Mouse (Mus musculus) CH12.LX (cell line): ENCODE measurements at regions not wholly inside any gene's neighbourhood (a gene's known extent, or its start where the extent isn't known, plus 50 kb on each side); places are given as distances from the start of the nearest gene placed in this dataset.

Experiments used
- DNase-seq: peaks from one replicate; pipeline ENCODE4 v3.0.0-alpha.2; 2013; ENCODE audit errors: extremely low read depth
- H3K27ac ChIP-seq: 2 replicates; pipeline ENCODE4 v1.5.1; 2012; ENCODE audit warnings: low read depth, mild to moderate bottlenecking, control low read depth, moderate library complexity; ENCODE audit not compliant: insufficient read depth
- H3K27me3 ChIP-seq: replicated peaks from 2 replicates; pipeline ENCODE3; 2012; ENCODE audit warnings: inconsistent platforms
- H3K36me3 ChIP-seq, 2 experiments: replicated peaks in 1 of 2; 2 replicates each; pipeline versions ENCODE3 to v1.6.1; 2012; ENCODE audit warnings: inconsistent platforms in 1 of 2, low read length in 1 of 2, mild to moderate bottlenecking in 1 of 2, mixed read lengths in 1 of 2, moderate library complexity in 1 of 2; ENCODE audit not compliant: control insufficient read depth in 1 of 2, insufficient read depth in 1 of 2
- H3K4me1 ChIP-seq, 2 experiments: 2 replicates each; pipeline ENCODE4 v1.6.1; 2012; ENCODE audit warnings: inconsistent platforms in 1 of 2, moderate library complexity in 1 of 2; ENCODE audit not compliant: insufficient read depth in 2 of 2, control insufficient read depth in 1 of 2
- H3K4me2 ChIP-seq: 2 replicates; pipeline ENCODE4 v1.6.1; 2012; ENCODE audit warnings: low read depth, mild to moderate bottlenecking, control low read depth; ENCODE audit not compliant: poor library complexity, insufficient read depth, severe bottlenecking
- H3K4me3 ChIP-seq, 3 experiments: fragments of 150-350 bp in 1 of 3; sonication (generic) in 1 of 3; replicated peaks in 1 of 3; 2 replicates each; pipeline versions ENCODE3 to v1.5.1; 2011 to 2012; ENCODE audit warnings: low read depth in 2 of 3, low read length in 2 of 3, mild to moderate bottlenecking in 2 of 3, moderate library complexity in 2 of 3, control low read depth in 1 of 3, improper control_type of control experiment in 1 of 3, inconsistent platforms in 1 of 3, mixed read lengths in 1 of 3; ENCODE audit not compliant: poor library complexity in 1 of 3
- H3K79me2 ChIP-seq: replicated peaks from 2 replicates; pipeline ENCODE4 v1.6.1; 2012; ENCODE audit warnings: mild to moderate bottlenecking, moderate library complexity; ENCODE audit not compliant: control insufficient read depth, poor library complexity, insufficient read depth, severe bottlenecking; ENCODE audit errors: extremely low read depth
- H3K9ac ChIP-seq: 2 replicates; pipeline ENCODE4 v1.6.1; 2012; ENCODE audit warnings: low read depth, mild to moderate bottlenecking, control low read depth, moderate library complexity; ENCODE audit not compliant: insufficient read depth
- H3K9me3 ChIP-seq: replicated peaks from 2 replicates; pipeline ENCODE3; 2012; ENCODE audit warnings: low read length, inconsistent platforms, mixed read lengths
- BHLHE40 ChIP-seq: IDR thresholded peaks from 2 replicates; pipeline ENCODE4 v1.6.1; 2011; ENCODE audit warnings: mild to moderate bottlenecking, low read depth, low read length, improper control_type of control experiment
- CHD1 ChIP-seq: IDR thresholded peaks from 2 replicates; pipeline ENCODE4 v1.6.1; 2012; ENCODE audit warnings: low read depth, low read length, improper control_type of control experiment, inconsistent platforms
- CHD2 ChIP-seq: IDR thresholded peaks from 2 replicates; pipeline ENCODE4 v1.6.1; 2011; ENCODE audit warnings: low read length, improper control_type of control experiment
- CTCF ChIP-seq, 2 experiments: IDR thresholded peaks in 1 of 2; conservative IDR thresholded peaks in 1 of 2; 2 replicates each; pipeline ENCODE4 v1.5.1; 2011 to 2012; ENCODE audit warnings: low read depth in 2 of 2, low read length in 2 of 2, improper control_type of control experiment in 1 of 2, inconsistent platforms in 1 of 2, mild to moderate bottlenecking in 1 of 2, moderate library complexity in 1 of 2
- E2F4 ChIP-seq: IDR thresholded peaks from 2 replicates; pipeline ENCODE4 v1.6.1; 2011; ENCODE audit warnings: low read depth, low read length, improper control_type of control experiment; ENCODE audit not compliant: insufficient replicate concordance
- ELF1 ChIP-seq: IDR thresholded peaks from 2 replicates; pipeline ENCODE4 v1.6.1; 2014; ENCODE audit warnings: low read depth, mild to moderate bottlenecking, inconsistent platforms, low read length, improper control_type of control experiment
- EP300 ChIP-seq: IDR thresholded peaks from 2 replicates; pipeline ENCODE4 v1.6.1; 2011; ENCODE audit warnings: low read length, improper control_type of control experiment
- ETS1 ChIP-seq: conservative IDR thresholded peaks from 2 replicates; pipeline ENCODE4 v1.6.1; 2012; ENCODE audit warnings: low read depth, mild to moderate bottlenecking, inconsistent platforms, low read length, improper control_type of control experiment, moderate library complexity
- HCFC1 ChIP-seq: IDR thresholded peaks from 2 replicates; pipeline ENCODE4 v1.6.1; 2012; ENCODE audit warnings: low read depth, mild to moderate bottlenecking, inconsistent platforms, low read length, improper control_type of control experiment
- IRF4 ChIP-seq: IDR thresholded peaks from 2 replicates; pipeline ENCODE4 v1.6.1; 2014; ENCODE audit warnings: low read depth, mild to moderate bottlenecking, inconsistent platforms, low read length, improper control_type of control experiment
- JUN ChIP-seq: IDR thresholded peaks from 2 replicates; pipeline ENCODE4 v1.6.1; 2011; ENCODE audit warnings: low read depth, mild to moderate bottlenecking, low read length, improper control_type of control experiment, moderate library complexity; ENCODE audit not compliant: insufficient read depth
- JUND ChIP-seq: conservative IDR thresholded peaks from 2 replicates; pipeline ENCODE4 v1.6.1; 2011; ENCODE audit warnings: low read depth, low read length, improper control_type of control experiment
- KAT2A ChIP-seq: IDR thresholded peaks from 2 replicates; pipeline ENCODE4 v1.6.1; 2012; ENCODE audit warnings: low read length, improper control_type of control experiment, inconsistent platforms; ENCODE audit not compliant: insufficient replicate concordance
- MAX ChIP-seq: IDR thresholded peaks from 2 replicates; pipeline ENCODE4 v1.6.1; 2011; ENCODE audit warnings: low read length, improper control_type of control experiment
- MEF2A ChIP-seq: IDR thresholded peaks from 2 replicates; pipeline ENCODE4 v1.6.1; 2014; ENCODE audit warnings: low read depth, mild to moderate bottlenecking, inconsistent platforms, low read length, improper control_type of control experiment, borderline replicate concordance
- MXI1 ChIP-seq: IDR thresholded peaks from 2 replicates; pipeline ENCODE4 v1.6.1; 2011; ENCODE audit warnings: mild to moderate bottlenecking, low read depth, low read length, improper control_type of control experiment
- MYC ChIP-seq: IDR thresholded peaks from 2 replicates; pipeline ENCODE4 v1.6.1; 2011; ENCODE audit warnings: low read depth, mild to moderate bottlenecking, improper control_type of control experiment, low read length
- NRF1 ChIP-seq: IDR thresholded peaks from 2 replicates; pipeline ENCODE4 v1.6.1; 2014; ENCODE audit warnings: low read depth, mild to moderate bottlenecking, inconsistent platforms, low read length, improper control_type of control experiment, moderate library complexity
- RAD21 ChIP-seq: IDR thresholded peaks from 2 replicates; pipeline ENCODE4 v1.6.1; 2011; ENCODE audit warnings: low read depth, mild to moderate bottlenecking, low read length, improper control_type of control experiment, moderate library complexity
- SMC3 ChIP-seq: IDR thresholded peaks from 2 replicates; pipeline ENCODE4 v1.6.1; 2011; ENCODE audit warnings: low read depth, low read length, improper control_type of control experiment
- TCF12 ChIP-seq: IDR thresholded peaks from 2 replicates; pipeline ENCODE4 v1.6.1; 2014; ENCODE audit warnings: low read depth, mild to moderate bottlenecking, inconsistent platforms, low read length, improper control_type of control experiment
- USF2 ChIP-seq: conservative IDR thresholded peaks from 2 replicates; pipeline ENCODE4 v1.6.1; 2011; ENCODE audit warnings: low read depth, low read length, improper control_type of control experiment
- ZKSCAN1 ChIP-seq: IDR thresholded peaks from 2 replicates; pipeline ENCODE4 v1.6.1; 2012; ENCODE audit warnings: low read depth, inconsistent platforms, low read length, improper control_type of control experiment, borderline replicate concordance
- ZMIZ1 ChIP-seq: IDR thresholded peaks from 2 replicates; pipeline ENCODE4 v1.6.1; 2012; ENCODE audit warnings: low read depth, mild to moderate bottlenecking, inconsistent platforms, low read length, improper control_type of control experiment
- dilution Hi-C: fragments of 300-500 bp; cut with MboI; formaldehyde crosslinking; loops from 2 replicates; pipeline ENCODE4 v1.14.3; 2020; ENCODE audit warnings: low sequenced_read_pairs; ENCODE audit not compliant: extremely low pct_unique_long_range_greater_than_20kb, extremely low pct_ligation_motif_present
- in situ Hi-C: fragments of 300-500 bp; cut with MboI; formaldehyde crosslinking; loops from 3 replicates; pipeline ENCODE4 v1.14.3; 2019; ENCODE audit warnings: low sequenced_read_pairs, low pct_ligation_motif_present, low pct_unique_long_range_greater_than_20kb, mixed read lengths

- no peak overlapping the region for H3K4me3 ChIP-seq
- H3K27ac ChIP-seq, result no peak overlapping the region
- H3K9ac ChIP-seq, result no peak overlapping the region
- H3K4me2 ChIP-seq, result no peak overlapping the region
- dilution Hi-C loops, result no loop called here
- no peak for DNase-seq
- no peaks in the 10 kb centered on the region for H3K79me2 ChIP-seq
- peaks cover 19% of the 10 kb centered on the region for H3K9me3 ChIP-seq
- no peak for TF ChIP-seq SMC3
- no peak for TF ChIP-seq IRF4
- TF ChIP-seq ELF1, result no peak
- TF ChIP-seq JUN, result no peak
- no peak for TF ChIP-seq ETS1
- TF ChIP-seq RAD21, result no peak
- TF ChIP-seq HCFC1, result no peak
- no peak for TF ChIP-seq USF2
- in situ Hi-C loops, result no loop called here
- no peaks in the 10 kb centered on the region for H3K36me3 ChIP-seq
- no peaks in the 10 kb centered on the region for H3K27me3 ChIP-seq
- no peaks in the 10 kb centered on the region for H3K4me1 ChIP-seq
These were observed 242.3 kb upstream of the Grin3a start for GRCm38 (mm10) chr4:50087860-50088259.

- dilution Hi-C loops, result no loop called here
- in situ Hi-C loops, result no loop called here
These were observed 241.1 kb upstream of the Grin3a start for GRCm38 (mm10) chr4:50086676-50087075.

DNA sequence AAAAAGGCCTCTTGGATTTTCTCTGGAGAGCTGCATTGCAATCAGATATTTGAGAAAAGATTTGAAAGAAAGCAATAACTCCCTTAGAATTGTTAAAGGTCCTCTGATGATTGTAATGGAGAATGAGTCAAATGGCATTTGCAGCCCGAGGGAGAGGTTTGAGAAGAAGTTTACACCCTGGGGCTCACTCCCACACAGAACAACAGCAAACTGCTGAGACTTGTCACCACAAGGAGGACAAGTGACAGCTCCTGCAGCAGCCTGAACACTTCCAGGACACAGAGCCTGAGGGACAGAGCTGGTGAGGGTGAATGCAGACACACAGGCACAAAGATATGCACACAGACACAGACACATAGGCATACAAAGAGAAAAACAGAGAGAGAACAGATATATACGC lies 210.0 kb upstream of the Grin3a start:
- dilution Hi-C loops (no loop called here), in situ Hi-C loops (no loop called here)
- DNase-seq, result no peak
- Histone ChIP-seq H3K27me3 (no peaks in the 10 kb centered on the region), H3K79me2 (no peaks in the 10 kb centered on the region), H3K36me3 (no peaks in the 10 kb centered on the region), H3K4me1 (no peaks in the 10 kb centered on the region), H3K9me3 (peaks cover 12% of the 10 kb centered on the region), H3K9ac (no peak overlapping the region), H3K4me2 (no peak overlapping the region), H3K4me3 (no peak overlapping the region), H3K27ac (no peak overlapping the region)
- no peak for TF ChIP-seq MAX
- no peak for TF ChIP-seq MYC
- TF ChIP-seq ZMIZ1, result no peak
- no peak for TF ChIP-seq JUN
- TF ChIP-seq CHD2, result no peak
- no peak for TF ChIP-seq ETS1
- TF ChIP-seq E2F4, result no peak
- no peak for TF ChIP-seq USF2
- TF ChIP-seq CHD1, result no peak
- no peak for TF ChIP-seq RAD21
- no peak for TF ChIP-seq TCF12
- no peak for TF ChIP-seq NRF1
- no peak for TF ChIP-seq EP300
- TF ChIP-seq ZKSCAN1, result no peak
- TF ChIP-seq MEF2A, result no peak
- TF ChIP-seq BHLHE40, result no peak
- TF ChIP-seq KAT2A, result no peak
- no peak for TF ChIP-seq CTCF (conservative IDR thresholded peaks at IDR 0.05 in 1 of 2, IDR thresholded peaks at IDR 0.05 in 1 of 2; ENCODE audit: low read depth in 2 of 2, low read length in 2 of 2)
- TF ChIP-seq MXI1, result no peak

More at GRCm38 (mm10) chr4:50086676-50087075, 241.1 kb upstream of the Grin3a start:
- no peak for DNase-seq
- H3K9ac ChIP-seq, result no peak overlapping the region
- peaks cover 21% of the 10 kb centered on the region for H3K9me3 ChIP-seq
- no peaks in the 10 kb centered on the region for H3K36me3 ChIP-seq
- H3K4me3 ChIP-seq, result no peak overlapping the region
- no peaks in the 10 kb centered on the region for H3K4me1 ChIP-seq
- H3K27ac ChIP-seq, result no peak overlapping the region
- H3K4me2 ChIP-seq, result no peak overlapping the region
- no peaks in the 10 kb centered on the region for H3K79me2 ChIP-seq
- H3K27me3 ChIP-seq, result no peaks in the 10 kb centered on the region
- no peak for TF ChIP-seq BHLHE40
- no peak for TF ChIP-seq JUN
- TF ChIP-seq JUND, result no peak
- TF ChIP-seq TCF12, result no peak
- no peak for TF ChIP-seq ELF1
- no peak for TF ChIP-seq MAX
- no peak for TF ChIP-seq ZKSCAN1
